Comparison of ENCODE assay signal across 1 mouse cellular context in genomic region chr9:88380076-88380475, GRCm38 (mm10).
TF ChIP-seq lines count a peak whose summit lies in the region.

No protein-coding gene starts in this region.

TF ChIP-seq in MEL, 35 proteins besides CTCF, POLR2A, EP300 and RAD21 (continued from another document):
- TF ChIP-seq TCF12 (IDR thresholded peaks at IDR 0.05; ENCODE audit: low read depth, low read length): peak; percentile 84
- TF ChIP-seq JUND (IDR thresholded peaks at IDR 0.05; ENCODE audit: low read depth, low read length): peak; percentile 85; the same call in 1 of the 2 replicates
- peak; percentile 46 for TF ChIP-seq TAL1 (IDR thresholded peaks at IDR 0.05; ENCODE audit: low read length)
- TF ChIP-seq POLR2AphosphoS2 (IDR thresholded peaks at IDR 0.05; ENCODE audit: low read length): 0 out of 2 replicates have a peak, but pooled peaks have one; percentile 23
- TF ChIP-seq MAZ (IDR thresholded peaks at IDR 0.05; ENCODE audit: low read depth, low read length): no peak
- peak; percentile 67; the same call in 1 of the 2 replicates for TF ChIP-seq RCOR1 (IDR thresholded peaks at IDR 0.05; ENCODE audit: low read depth, low read length)
- TF ChIP-seq SIN3A (IDR thresholded peaks at IDR 0.05; ENCODE audit: low read length): peak; percentile 61; the same call in 1 of the 2 replicates
- no peak for TF ChIP-seq NELFE (IDR thresholded peaks at IDR 0.05; ENCODE audit: low read depth, low read length)
- no peak for TF ChIP-seq KAT2A (conservative IDR thresholded peaks at IDR 0.05; ENCODE audit: low read depth, low read length)
- TF ChIP-seq E2F4 (IDR thresholded peaks at IDR 0.05; ENCODE audit: borderline replicate concordance, low read depth, low read length): no peak
- no peak for TF ChIP-seq CHD1 (IDR thresholded peaks at IDR 0.05; ENCODE audit: low read depth, low read length)
- peak; percentile 79 for TF ChIP-seq ZNF384 (IDR thresholded peaks at IDR 0.05; ENCODE audit: low read depth, low read length)
- TF ChIP-seq UBTF (IDR thresholded peaks at IDR 0.05; ENCODE audit: borderline replicate concordance, insufficient read depth, low read depth, low read length): no peak
- no peak for TF ChIP-seq USF1 (IDR thresholded peaks at IDR 0.05; ENCODE audit: low read depth, low read length)
